Mouse (Mus musculus) CH12.LX (cell line): ENCODE data around the gene Ripk1.

Experiments used
- CHD1 ChIP-seq: IDR thresholded peaks from 2 replicates; pipeline ENCODE4 v1.6.1; 2012; ENCODE audit warnings: low read depth, low read length, improper control_type of control experiment, inconsistent platforms
- CTCF ChIP-seq, 2 experiments: IDR thresholded peaks in 1 of 2; conservative IDR thresholded peaks in 1 of 2; 2 replicates each; pipeline ENCODE4 v1.5.1; 2011 to 2012; ENCODE audit warnings: low read depth in 2 of 2, low read length in 2 of 2, improper control_type of control experiment in 1 of 2, inconsistent platforms in 1 of 2, mild to moderate bottlenecking in 1 of 2, moderate library complexity in 1 of 2
- ELF1 ChIP-seq: IDR thresholded peaks from 2 replicates; pipeline ENCODE4 v1.6.1; 2014; ENCODE audit warnings: low read depth, mild to moderate bottlenecking, inconsistent platforms, low read length, improper control_type of control experiment
- ETS1 ChIP-seq: conservative IDR thresholded peaks from 2 replicates; pipeline ENCODE4 v1.6.1; 2012; ENCODE audit warnings: low read depth, mild to moderate bottlenecking, inconsistent platforms, low read length, improper control_type of control experiment, moderate library complexity
- HCFC1 ChIP-seq: IDR thresholded peaks from 2 replicates; pipeline ENCODE4 v1.6.1; 2012; ENCODE audit warnings: low read depth, mild to moderate bottlenecking, inconsistent platforms, low read length, improper control_type of control experiment
- JUN ChIP-seq: IDR thresholded peaks from 2 replicates; pipeline ENCODE4 v1.6.1; 2011; ENCODE audit warnings: low read depth, mild to moderate bottlenecking, low read length, improper control_type of control experiment, moderate library complexity; ENCODE audit not compliant: insufficient read depth
- MEF2A ChIP-seq: IDR thresholded peaks from 2 replicates; pipeline ENCODE4 v1.6.1; 2014; ENCODE audit warnings: low read depth, mild to moderate bottlenecking, inconsistent platforms, low read length, improper control_type of control experiment, borderline replicate concordance
- MXI1 ChIP-seq: IDR thresholded peaks from 2 replicates; pipeline ENCODE4 v1.6.1; 2011; ENCODE audit warnings: mild to moderate bottlenecking, low read depth, low read length, improper control_type of control experiment
- POLR2A ChIP-seq: IDR thresholded peaks from 2 replicates; pipeline ENCODE4 v1.6.1; 2011; ENCODE audit warnings: low read depth, mild to moderate bottlenecking, improper control_type of control experiment, low read length
- POLR2AphosphoS2 ChIP-seq: IDR thresholded peaks from 2 replicates; pipeline ENCODE4 v1.6.1; 2011; ENCODE audit warnings: low read depth, low read length, improper control_type of control experiment
- TCF12 ChIP-seq: IDR thresholded peaks from 2 replicates; pipeline ENCODE4 v1.6.1; 2014; ENCODE audit warnings: low read depth, mild to moderate bottlenecking, inconsistent platforms, low read length, improper control_type of control experiment

DNA sequence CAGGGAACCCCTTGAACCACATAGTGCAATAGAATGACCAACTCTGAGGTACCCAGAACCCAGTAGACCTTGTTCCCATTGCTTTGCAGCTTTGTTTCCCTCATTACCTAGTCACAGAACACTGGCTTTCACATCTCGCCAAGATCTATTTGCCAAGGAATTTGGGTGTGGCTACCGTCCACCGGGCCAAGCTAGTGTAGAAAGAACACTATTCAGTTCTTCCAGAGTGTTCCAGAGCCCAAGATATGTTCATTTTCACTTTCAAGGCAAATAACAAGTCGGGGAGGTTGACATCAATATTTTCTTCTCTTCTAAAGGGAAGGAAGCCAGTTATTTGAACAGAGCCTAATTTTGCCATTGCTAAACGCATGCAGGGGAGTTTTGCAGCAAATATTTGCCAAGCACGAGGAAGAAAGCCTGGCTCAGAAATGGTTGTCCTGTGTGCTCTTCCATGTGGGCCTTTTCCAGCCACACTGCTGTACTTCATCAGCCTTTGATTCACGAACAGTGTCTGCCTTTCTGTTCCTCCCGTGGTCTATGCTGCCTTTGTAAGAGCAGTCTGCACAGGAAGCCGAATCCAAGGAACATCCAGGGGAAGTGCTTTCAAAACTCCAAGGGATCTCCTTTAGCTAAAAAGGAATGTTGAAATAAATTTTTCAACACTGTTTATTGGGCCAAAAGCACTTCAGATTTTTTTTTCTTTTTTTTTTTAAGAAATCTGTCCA is 82.0 kb downstream of the Ripk1 start:
- no peak for TF ChIP-seq MXI1
- no peak for TF ChIP-seq MEF2A
- TF ChIP-seq ETS1: no peak
- TF ChIP-seq POLR2A: no peak
- TF ChIP-seq POLR2AphosphoS2: no peak
- TF ChIP-seq CTCF (conservative IDR thresholded peaks at IDR 0.05 in 1 of 2, IDR thresholded peaks at IDR 0.05 in 1 of 2; ENCODE audit: low read depth in 2 of 2, low read length in 2 of 2): no peak
- no peak for TF ChIP-seq TCF12
- no peak for TF ChIP-seq JUN
- no peak for TF ChIP-seq HCFC1
- no peak for TF ChIP-seq ELF1
- no peak for TF ChIP-seq CHD1
